8 mouse cellular contexts compared by ENCODE assay signal in genomic region chr14:16243603-16244209, GRCm38 (mm10). TPM values are rescaled to one million over a fixed set of nuclear protein-coding genes. Genes with fewer than 3 reads are reported as not detected.
DNase-seq lines count a peak whose midpoint lies in the region; ATAC-seq lines count a peak whose summit lies in the region.

No protein-coding gene starts in this region.

- DNase-seq in frontal cortex, postnatal 14 days (ENCODE audit: low spot score in 2 of 2), result no peak
- peak; percentile 24 for DNase-seq in ZHBTc4 (ENCODE audit: low read depth, low spot score)
- peak; percentile 81 for DNase-seq in lung, postnatal 25 days (ENCODE audit: low spot score)
- peak; percentile 34 for DNase-seq in thymus, postnatal 25 days
- DNase-seq in embryo, embryonic 10.5 days (ENCODE audit: low spot score), result no peak

- H3K27ac ChIP-seq in forebrain, embryonic 16.5 days (ENCODE audit: low read length), result no peak overlapping the region
- peak overlapping the region; percentile 69; the same call in 1 of the 2 replicates for H3K27ac ChIP-seq in kidney, embryonic 14.5 days (ENCODE audit: low read depth, low read length)

- peaks cover 11% of the 10 kb centered on the region for H3K4me1 ChIP-seq in forebrain, embryonic 16.5 days (replicated peaks; ENCODE audit: control insufficient read depth, insufficient read depth, low read length)
- H3K4me1 ChIP-seq in kidney, embryonic 14.5 days (ENCODE audit: control insufficient read depth, insufficient read depth, low read length), result 0 out of 2 replicates have a peak, but pooled peaks cover 4% of the 10 kb centered on the region

- H3K4me3 ChIP-seq in forebrain, embryonic 16.5 days (replicated peaks; ENCODE audit: low read length), result peak overlapping the region; percentile 62
- H3K4me3 ChIP-seq in kidney, embryonic 14.5 days (ENCODE audit: low read length), result peak overlapping the region; percentile 55

- peak overlapping the region; percentile 79 for H3K9ac ChIP-seq in forebrain, embryonic 16.5 days (replicated peaks; ENCODE audit: low read depth, low read length)
- H3K9ac ChIP-seq in kidney, embryonic 14.5 days (ENCODE audit: low read depth, low read length), result peak overlapping the region; percentile 66; the same call in 1 of the 2 replicates

- H3K4me2 ChIP-seq in forebrain, embryonic 16.5 days (ENCODE audit: low read length), result peak overlapping the region; percentile 57
- H3K4me2 ChIP-seq in kidney, embryonic 14.5 days (replicated peaks; ENCODE audit: low read depth, low read length), result peak overlapping the region; percentile 60

- no peaks in the 10 kb centered on the region for H3K9me3 ChIP-seq in forebrain, embryonic 16.5 days (ENCODE audit: control insufficient read depth, low read length)
- H3K9me3 ChIP-seq in kidney, embryonic 14.5 days (ENCODE audit: control insufficient read depth, low read length), result no peaks in the 10 kb centered on the region

- 0 out of 2 replicates have a peak, but pooled peaks have one; percentile 18 for ATAC-seq in frontal cortex, adult (ENCODE audit: low TSS enrichment)
- 0 out of 2 replicates have a peak, but pooled peaks have one; percentile 6 for ATAC-seq in forebrain, embryonic 16.5 days
- ATAC-seq in kidney, embryonic 14.5 days (ENCODE audit: low FRiP score, low TSS enrichment), result no peak

- 22% methylated on average over 10 of the region's 10 CpGs for WGBS in forebrain, embryonic 16.5 days
- 18% methylated on average over 10 of the region's 10 CpGs for WGBS in kidney, embryonic 14.5 days

- no peaks in the 10 kb centered on the region for H3K27me3 ChIP-seq in forebrain, embryonic 16.5 days (replicated peaks; ENCODE audit: control insufficient read depth, insufficient read depth, low read length)
- H3K27me3 ChIP-seq in kidney, embryonic 14.5 days (ENCODE audit: control insufficient read depth, insufficient read depth, low read length), result no peaks in the 10 kb centered on the region

- no peaks in the 10 kb centered on the region; the same call in 1 of the 2 replicates for H3K36me3 ChIP-seq in forebrain, embryonic 16.5 days (ENCODE audit: control insufficient read depth, insufficient read depth)
- H3K36me3 ChIP-seq in kidney, embryonic 14.5 days (ENCODE audit: control insufficient read depth, insufficient read depth, low read length), result no peaks in the 10 kb centered on the region

RNA-seq across cellular contexts. Expression of gene Ngly1, which starts 5.4 kb away (rescaled TPM):
- polyA plus RNA-seq in forebrain, embryonic 16.5 days (2015; fragmentation: Nextera tagmentation; extraction: Ambion mirVana), result 25.2 and 28.7 TPM in 2 replicates
- polyA plus RNA-seq in kidney, embryonic 14.5 days (2014; fragmentation: Nextera tagmentation; extraction: Ambion mirVana), result 28.4 and 36.6 TPM in 2 replicates

RNA-seq across cellular contexts. Expression of gene Oxsm, which starts 5.9 kb away (rescaled TPM):
- 1.7 and 2.7 TPM in 2 replicates for polyA plus RNA-seq in forebrain, embryonic 16.5 days (2015; fragmentation: Nextera tagmentation; extraction: Ambion mirVana)
- polyA plus RNA-seq in kidney, embryonic 14.5 days (2014; fragmentation: Nextera tagmentation; extraction: Ambion mirVana), result 0.64 and 2.3 TPM in 2 replicates

Comparison
In these comparisons a context has a peak if more than half of its experiments do, and no peak if none do; other contexts are left out.
1. DNase-seq: peak in ZHBTc4 (single experiment), lung, postnatal 25 days (single experiment) and thymus, postnatal 25 days (single experiment); none in frontal cortex, postnatal 14 days (0 of 2) and embryo, embryonic 10.5 days (single experiment).